Mouse (Mus musculus) brain, adult 2 months (tissue): ENCODE measurements around the gene Slc25a1.

Experiments
- DNase-seq: peaks from one replicate; pipeline ENCODE4 v3.0.0; 2011; ENCODE audit warnings: low read depth, low spot score

The Slc25a1 gene

DNA sequence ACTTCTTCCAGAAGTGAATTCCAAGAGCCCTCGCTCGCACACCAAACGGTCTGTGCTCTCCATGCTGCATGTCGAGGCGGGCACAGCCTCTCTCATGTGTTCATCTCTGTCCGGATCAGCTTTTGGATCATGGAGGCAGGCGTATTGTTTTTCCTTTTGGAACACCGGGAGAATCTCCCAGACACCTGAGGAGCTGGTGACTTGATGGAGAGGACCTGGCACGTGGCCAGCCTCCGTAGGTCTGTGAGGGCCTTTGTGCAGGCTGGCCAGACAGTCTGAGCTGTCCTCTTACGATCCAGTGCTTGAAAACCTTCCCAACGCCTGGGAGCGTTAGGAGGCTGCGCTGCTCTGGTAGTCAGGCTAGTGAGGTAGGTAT is 5.9 kb downstream of the Slc25a1 start:
- DNase-seq: no peak

- DNase-seq: peak; percentile 99
These were observed 6.5 kb downstream of the Slc25a1 start for GRCm38 (mm10) chr16:17921325-17922162.

DNA sequence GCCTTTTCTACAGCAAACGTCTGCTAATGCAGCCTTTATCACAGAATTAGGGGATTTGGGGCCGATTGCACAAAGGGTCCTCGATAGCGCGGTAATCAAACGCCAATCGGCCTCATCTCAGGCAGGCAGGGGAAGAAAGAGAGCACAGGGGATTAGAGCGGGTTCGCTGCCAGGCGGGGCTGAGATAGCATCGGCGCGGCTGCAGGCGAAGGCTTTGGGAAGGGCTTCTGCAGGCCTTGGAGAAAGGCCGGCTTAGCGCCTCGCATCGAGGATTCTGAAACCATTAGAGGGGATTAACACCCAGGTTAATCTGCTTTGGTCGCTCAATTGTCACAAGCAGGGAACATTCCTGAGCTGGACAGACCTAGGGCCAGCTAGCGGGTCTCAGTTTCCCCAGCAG is 7.4 kb downstream of the Slc25a1 start:
- no peak for DNase-seq

DNA sequence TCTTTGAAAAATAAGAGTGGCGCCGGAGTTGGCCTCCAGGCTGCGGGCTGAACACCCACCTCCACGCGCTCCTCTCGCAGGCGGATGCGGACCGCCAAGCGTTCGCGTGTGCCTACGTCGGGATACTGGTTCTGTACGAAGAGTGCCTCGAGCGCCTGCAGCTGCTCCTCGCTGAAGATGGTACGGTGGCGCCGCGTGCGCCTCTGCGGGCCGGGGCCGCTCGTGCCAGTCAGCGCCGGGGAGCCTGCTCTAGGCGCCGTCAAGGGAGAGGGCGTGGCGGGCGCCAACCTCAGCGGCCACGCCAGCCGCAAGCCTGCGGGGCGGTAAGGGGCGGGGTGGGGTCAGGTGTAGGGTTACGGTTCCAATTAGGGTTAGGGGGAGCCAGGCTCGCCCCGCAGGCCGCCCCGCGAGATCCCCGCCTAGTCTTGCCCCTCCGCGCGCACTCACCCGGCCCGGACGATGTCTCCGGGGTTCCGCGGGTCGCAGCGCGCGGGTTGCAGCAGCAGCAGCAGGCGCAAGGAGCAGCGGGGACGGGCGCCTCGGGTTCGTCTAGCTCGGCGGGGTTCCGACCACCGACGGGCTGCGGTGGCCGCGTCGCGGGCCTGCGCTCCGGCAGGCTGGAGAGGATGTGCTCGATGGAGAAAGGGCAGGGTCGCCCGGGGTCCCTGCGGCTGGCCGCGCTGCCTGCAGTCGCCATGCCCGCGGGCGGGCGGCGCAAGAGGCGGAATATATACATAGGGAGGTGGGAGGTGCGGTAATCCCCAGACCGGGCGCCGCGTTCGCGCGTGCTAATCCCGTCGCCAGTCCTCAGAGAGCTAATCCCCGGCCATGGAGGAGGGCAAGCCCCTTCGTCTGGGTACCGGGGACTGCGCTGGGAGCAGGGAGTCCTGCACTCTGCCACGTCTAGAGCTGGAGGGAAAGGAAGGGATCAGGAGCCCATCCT is 13.4 kb downstream of the Slc25a1 start, which contains the start of gene Gsc2:
Gene Gsc2, minus strand, starts transcription at position 753 of the 943 bp plus-strand sequence.
- DNase-seq: peak; percentile 37

- DNase-seq: peak; percentile 99
These were observed 16.9 kb downstream of the Slc25a1 start, which contains the start of gene Ess2 for GRCm38 (mm10) chr16:17911052-17911595. Gene Ess2 (minus strand): TSS chr16:17911348.

- DNase-seq: no peak
These were observed 29.6 kb downstream of the Slc25a1 start, which contains the start of the genes Dgcr2 and Tssk2 for GRCm38 (mm10) chr16:17898462-17898861. Gene Dgcr2 (minus strand): TSS chr16:17898562. Gene Tssk2 (plus strand): TSS chr16:17898637.

- DNase-seq: no peak
These were observed 31.9 kb downstream of the Slc25a1 start for GRCm38 (mm10) chr16:17896091-17896490.

- DNase-seq: no peak
These were observed 34.1 kb downstream of the Slc25a1 start, which contains the start of gene Tssk1 for GRCm38 (mm10) chr16:17893923-17894322. Gene Tssk1 (plus strand): TSS chr16:17894223.

DNA sequence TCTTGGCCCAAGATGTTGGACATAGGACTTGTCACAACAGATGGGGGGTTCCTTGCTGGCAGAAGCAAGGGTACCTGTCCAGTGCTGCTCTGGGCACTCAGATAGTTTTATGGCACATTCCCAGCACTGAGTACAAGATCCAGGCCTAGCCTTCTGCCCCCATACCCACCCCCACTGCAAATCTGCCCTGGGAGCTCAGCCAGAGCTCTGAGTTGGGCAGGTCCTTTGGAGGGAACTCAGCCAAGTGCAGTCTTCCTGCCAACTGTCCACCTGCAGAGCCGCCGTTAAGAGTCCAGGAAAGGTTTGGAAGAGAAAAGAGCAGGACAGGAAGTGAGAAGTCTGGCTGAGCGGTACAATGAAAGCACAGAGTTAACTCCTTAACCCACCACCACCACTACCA is 35.4 kb downstream of the Slc25a1 start:
- DNase-seq: peak; percentile 91

GRCm38 (mm10) chr16:17891567-17891959 is 36.5 kb downstream of the Slc25a1 start, which contains the start of gene Gm20518:
Gene Gm20518 (minus strand): TSS chr16:17891671.
- DNase-seq: peak; percentile 99

DNA sequence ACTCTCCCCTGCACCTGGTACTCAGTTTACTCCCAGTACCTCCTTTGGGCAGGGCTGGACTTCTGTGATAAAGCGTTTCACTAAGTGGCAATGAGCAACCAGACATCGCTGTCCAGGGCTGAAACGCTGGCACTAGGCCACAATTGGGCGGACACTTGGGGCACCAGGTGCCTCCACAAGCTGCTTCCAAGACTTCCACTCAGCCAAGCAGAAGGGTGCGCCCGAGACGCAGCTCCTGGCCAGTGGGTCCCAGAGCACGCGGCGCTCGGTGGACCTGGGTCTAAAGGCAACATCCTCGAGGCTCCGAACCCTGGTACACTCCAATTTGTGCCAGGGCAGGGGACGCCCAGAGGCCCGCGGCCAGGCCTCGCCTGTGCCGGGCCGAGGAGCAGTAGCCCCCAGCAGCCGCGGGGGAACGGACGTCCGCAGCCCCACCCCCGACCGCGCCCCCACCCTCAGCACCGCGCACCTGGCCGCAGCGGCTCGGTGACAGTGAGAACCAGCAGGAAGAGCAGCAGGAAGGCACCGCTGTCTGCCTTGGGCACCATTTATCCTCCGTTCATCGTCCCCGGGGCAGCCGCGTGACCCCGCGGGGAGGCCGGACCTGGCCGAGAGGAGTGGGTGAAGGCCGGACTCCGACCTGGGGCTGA is 37.0 kb downstream of the Slc25a1 start:
- DNase-seq: peak; percentile 95

DNA sequence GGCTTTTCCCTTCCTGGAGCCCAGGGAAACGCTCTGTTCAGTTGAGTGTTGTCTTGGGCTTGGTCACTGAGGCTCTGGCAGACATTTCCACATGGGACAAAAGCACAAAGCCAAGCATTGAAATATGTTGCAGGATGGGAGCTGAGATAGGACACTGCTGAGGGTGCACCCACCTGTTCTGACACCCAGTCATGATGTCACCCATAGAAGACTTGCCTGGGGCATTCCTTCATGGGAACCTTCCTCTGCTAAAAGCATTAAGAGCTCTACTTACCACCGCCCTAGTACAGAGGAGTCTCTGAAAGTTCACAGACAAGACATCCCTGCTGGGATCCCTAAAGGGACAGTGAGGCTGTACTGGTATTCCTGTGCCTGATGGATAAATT is 37.7 kb downstream of the Slc25a1 start:
- no peak for DNase-seq

DNA sequence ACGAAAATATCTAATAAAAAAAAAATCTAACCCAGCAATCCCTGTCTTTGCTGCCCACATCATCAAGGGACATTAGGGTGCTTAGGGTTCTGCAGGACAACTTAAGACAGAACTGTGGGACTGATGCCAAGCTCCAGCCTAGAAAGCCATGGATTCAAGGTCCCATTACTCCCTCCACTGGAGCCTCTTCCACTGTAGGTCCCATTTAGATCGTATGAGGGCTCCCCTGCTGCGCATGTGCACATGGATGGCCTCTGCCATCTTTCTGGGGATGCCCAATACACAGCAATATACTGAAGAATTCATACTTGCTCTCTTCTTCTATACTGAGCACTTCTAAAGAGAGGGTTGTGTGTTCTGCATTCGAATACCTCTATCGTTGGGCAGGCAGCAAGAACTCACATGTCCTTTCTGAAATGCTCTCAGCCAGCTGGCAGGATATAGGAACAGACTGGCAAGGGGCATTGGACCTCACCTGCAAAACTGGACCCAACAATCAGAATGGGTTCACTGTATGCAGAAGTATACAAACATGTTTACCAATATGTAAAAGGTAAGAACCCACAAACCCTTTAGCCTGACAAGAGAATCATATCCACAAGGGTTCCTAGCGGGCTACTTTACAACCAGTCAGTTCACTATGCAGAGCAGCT is 38.2 kb downstream of the Slc25a1 start:
- DNase-seq: peak; percentile 61

GRCm38 (mm10) chr16:17884116-17884515 is 43.9 kb downstream of the Slc25a1 start:
- no peak for DNase-seq

GRCm38 (mm10) chr16:17882196-17882595 is 45.8 kb downstream of the Slc25a1 start:
- no peak for DNase-seq

DNA sequence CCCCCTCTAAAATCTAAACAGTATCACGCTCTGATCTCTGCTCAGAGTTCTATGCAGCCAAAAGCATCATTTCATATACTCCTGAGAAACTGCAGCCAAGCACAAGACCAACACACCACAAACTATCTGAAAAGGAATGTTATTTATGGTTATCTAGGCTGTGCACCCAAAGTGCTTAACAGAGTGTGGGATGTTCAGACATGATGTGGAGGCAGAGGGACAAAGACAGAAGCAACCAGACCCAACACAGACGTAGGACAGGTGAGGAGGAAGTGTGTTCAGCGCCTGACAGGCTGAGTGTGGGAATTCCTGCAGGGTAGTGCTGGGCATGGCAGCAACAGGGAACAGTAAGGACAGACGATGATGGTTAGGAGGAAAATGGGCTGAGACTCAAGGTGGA is 48.4 kb downstream of the Slc25a1 start:
- peak; percentile 69 for DNase-seq

DNA sequence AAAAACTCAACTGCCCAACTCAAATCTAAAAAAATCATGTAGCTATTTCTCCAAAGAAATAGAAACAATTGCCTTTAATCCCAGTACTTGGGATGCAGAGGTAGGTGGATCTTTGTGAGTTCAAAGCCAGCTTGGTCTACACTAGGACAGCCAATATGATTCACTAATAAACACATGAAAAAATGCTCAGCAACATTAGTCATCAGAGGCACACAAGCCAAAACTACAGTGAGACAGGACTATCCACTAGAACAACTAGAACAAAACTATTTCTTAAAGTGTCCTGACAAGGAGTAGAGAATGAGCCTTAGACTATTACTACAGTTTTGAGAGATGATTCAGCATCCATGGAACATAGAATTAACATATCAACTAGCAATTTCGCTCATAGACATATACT is 51.9 kb downstream of the Slc25a1 start:
- no peak for DNase-seq
